Mouse (Mus musculus): ENCODE measurements around the gene Pramel6.
"Not testable (repeated sequence)": the region's sequence is repeated elsewhere in the genome, so short reads cannot be mapped to it uniquely, and the experiment has no call there.

The Pramel6 gene

DNA sequence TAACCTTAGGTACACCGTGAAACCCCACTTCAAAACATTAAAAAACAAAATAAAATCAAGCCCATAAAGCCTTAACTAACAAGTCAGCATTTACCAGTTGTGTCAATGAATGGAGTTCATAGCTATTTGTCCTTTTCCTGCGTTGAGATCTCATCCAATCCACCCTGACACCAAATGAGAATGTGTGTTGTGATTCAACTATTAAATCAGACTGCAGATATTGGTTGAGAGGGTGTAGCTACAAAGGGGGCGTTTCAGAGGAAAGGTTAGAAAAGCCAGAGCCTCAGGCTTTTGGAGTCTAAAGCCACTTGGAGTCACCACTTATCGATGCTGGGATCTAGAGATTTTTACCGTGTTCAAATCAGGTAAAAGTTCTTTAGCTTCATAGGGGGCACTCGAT, at the start of gene Pramel6:
Gene Pramel6, plus strand, starts transcription at position 301 of the 400 bp plus-strand sequence.
- DNase-seq = no peak

DNA sequence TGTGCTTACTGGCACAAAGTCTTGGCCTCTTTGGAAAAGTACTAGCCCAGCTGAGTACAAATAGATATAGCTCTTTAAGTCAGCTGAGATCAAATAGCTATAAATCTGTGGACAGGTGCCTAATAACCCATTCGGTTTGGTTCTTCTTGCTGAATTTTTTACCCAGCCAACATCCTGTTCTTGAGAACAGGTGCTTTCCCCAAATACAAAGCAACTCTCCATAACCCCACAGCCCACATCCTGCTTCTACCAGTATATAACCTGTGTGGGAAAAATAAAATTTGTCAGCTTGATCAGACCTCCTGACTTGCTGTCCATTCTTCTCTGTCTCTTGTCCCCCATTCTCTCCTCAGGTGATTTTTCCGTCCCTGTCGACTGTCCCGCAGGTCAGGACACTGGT, 44.6 kb upstream of the Pramel6 start:
- no peak for DNase-seq

- no peak for DNase-seq
Observed at GRCm38 (mm10) chr2:87480207-87480606, 26.2 kb upstream of the Pramel6 start.

GRCm38 (mm10) chr2:87481158-87481557, 25.2 kb upstream of the Pramel6 start:
- no peak for DNase-seq

GRCm38 (mm10) chr2:87482276-87482675, 24.1 kb upstream of the Pramel6 start:
- no peak for DNase-seq

- DNase-seq = not testable (repeated sequence)
Observed at GRCm38 (mm10) chr2:87496993-87497392, 9.4 kb upstream of the Pramel6 start, which contains the start of gene Pramel7. Gene Pramel7, minus strand, starts transcription at chr2:87497093.

- no peak for DNase-seq
Observed at GRCm38 (mm10) chr2:87515046-87515445, 8.7 kb downstream of the Pramel6 start.

- DNase-seq = no peak
Observed at GRCm38 (mm10) chr2:87515457-87516060, 9.2 kb downstream of the Pramel6 start.

GRCm38 (mm10) chr2:87516581-87516980, 10.2 kb downstream of the Pramel6 start:
- no peak for DNase-seq

- no peak for DNase-seq
Observed at GRCm38 (mm10) chr2:87520651-87521050, 14.3 kb downstream of the Pramel6 start.

DNA sequence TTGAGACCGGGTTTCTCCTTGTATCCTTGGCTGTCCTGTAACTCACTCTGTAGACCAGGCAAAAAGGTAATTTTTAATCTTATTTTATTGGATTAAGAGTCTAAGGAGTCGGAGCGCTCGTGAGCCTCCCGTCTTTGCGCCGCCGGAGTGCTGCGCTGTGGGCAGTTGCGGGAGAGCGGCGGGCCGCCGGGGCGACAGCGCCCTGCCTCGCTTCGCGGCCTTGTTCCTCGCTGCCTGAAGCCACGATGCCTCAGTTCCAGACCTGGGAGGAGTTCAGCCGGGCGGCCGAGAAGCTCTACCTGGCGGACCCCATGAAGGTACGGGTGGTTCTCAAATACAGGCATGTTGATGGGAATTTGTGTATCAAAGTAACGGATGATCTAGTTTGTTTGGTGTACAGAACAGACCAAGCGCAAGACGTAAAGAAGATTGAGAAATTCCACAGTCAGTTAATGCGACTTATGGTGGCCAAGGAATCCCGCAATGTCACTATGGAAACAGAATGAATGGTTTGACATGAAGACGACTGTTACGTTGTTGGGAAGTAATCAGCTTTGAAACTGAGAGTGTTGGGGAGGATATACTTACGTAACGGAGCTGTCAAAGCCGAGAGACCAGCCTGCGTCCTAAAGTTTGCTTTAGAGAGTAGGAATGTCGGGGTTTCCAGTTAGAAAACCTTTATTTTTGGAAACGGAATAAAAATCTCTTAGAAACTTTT, 19.7 kb downstream of the Pramel6 start:
- not testable (repeated sequence) for DNase-seq

- no peak for DNase-seq
Observed at GRCm38 (mm10) chr2:87531496-87531895, 25.1 kb downstream of the Pramel6 start, which contains the start of gene Olfr153. Gene Olfr153, plus strand, starts transcription at chr2:87531796.

DNA sequence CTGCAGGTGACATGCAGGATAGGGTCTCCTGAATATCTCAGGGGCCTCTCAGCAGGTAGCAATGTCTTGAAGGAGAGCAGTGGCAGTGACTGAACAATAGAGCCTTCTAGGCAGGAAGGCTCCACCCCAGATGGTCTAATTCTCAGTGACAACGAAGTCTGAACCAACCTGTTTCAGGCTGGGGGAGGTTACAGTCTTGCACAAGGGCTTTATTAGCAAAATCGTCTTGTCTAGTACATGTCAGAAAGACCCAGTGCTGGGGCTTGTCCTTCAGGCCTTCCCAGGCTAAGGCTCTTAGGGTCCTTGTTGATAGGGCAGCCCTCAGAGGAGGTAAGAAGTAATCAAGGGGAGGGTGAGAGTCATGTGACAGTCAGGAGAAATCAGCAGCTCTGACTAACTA, 28.5 kb downstream of the Pramel6 start:
- DNase-seq = no peak

- DNase-seq = no peak
Observed at GRCm38 (mm10) chr2:87545442-87545841, 39.1 kb downstream of the Pramel6 start, which contains the start of gene Olfr1128. Gene Olfr1128, minus strand, starts transcription at chr2:87545542.

Measured in kidney, postnatal 10 days (tissue).